Comparison of ENCODE assay signal across 25 mouse cellular contexts in the genomic region with DNA sequence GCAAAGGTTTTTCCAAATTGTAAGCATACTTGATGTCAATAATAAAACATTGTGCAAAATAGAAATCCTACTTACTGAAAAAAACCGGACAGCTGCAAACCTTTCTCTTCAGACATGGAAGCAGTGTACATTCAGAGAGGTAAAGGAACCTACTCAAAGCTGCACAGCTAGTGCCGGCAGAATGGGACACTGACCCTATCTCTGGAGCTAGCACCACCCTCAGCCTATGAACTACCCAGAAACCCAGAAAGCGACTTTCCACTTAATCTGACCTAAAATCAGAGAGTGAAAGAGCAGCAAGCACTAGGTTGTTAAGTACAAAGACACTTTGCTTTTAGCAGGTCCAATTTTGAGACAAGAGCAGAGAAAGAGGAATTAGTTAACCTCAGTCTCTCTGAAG.
"Had no signal": no experiment of that assay in that cellular context is flagged by ENCODE, and none has a peak within 500 bp of the region (broad histone marks: within the 10 kb centered on the region; RNA-seq: fewer than 3 reads in every experiment).

No protein-coding gene starts in this region.

- H3K27me3 ChIP-seq: heart, embryonic 13.5 days; heart, embryonic 15.5 days; hindbrain, embryonic 12.5 days; intestine, embryonic 15.5 days; limb, embryonic 12.5 days; liver, embryonic 13.5 days had no signal

- DNase-seq: gastrocnemius, adult 2 months; gastrocnemius, postnatal 10 days; gastrocnemius, postnatal 25 days; heart, adult 2 months; heart, postnatal 14 days; heart, postnatal 4 days; kidney, adult 18-20 months; kidney, adult 8-10 months; kidney, postnatal 10 days; kidney, postnatal 25 days; kidney, postnatal 4 days; liver, embryonic 13.5 days had no signal

- ATAC-seq: hindbrain, embryonic 16.5 days; inflammation-experienced regulatory T-cells, adult 6 months; intestine, embryonic 15.5 days; intestine, postnatal 0 days had no signal

- H3K27ac ChIP-seq: gastrocnemius, adult 2 months; heart, adult 2 months; heart, embryonic 13.5 days; heart, embryonic 15.5 days; hindbrain, embryonic 10.5 days; hindbrain, embryonic 14.5 days; intestine, embryonic 15.5 days; layer of hippocampus, adult 2 months; left cerebral cortex, adult 2 months; limb, embryonic 10.5 days; limb, embryonic 12.5 days; liver, embryonic 13.5 days had no signal

- H3K4me2 ChIP-seq: heart, embryonic 13.5 days; heart, embryonic 15.5 days; hindbrain, embryonic 12.5 days; hindbrain, embryonic 14.5 days; intestine, embryonic 15.5 days; limb, embryonic 12.5 days; liver, embryonic 13.5 days had no signal

- H3K4me3 ChIP-seq: gastrocnemius, adult 2 months; heart, adult 2 months; heart, embryonic 13.5 days; heart, embryonic 15.5 days; hindbrain, embryonic 10.5 days; hindbrain, embryonic 12.5 days; intestine, embryonic 15.5 days; layer of hippocampus, adult 2 months; left cerebral cortex, adult 2 months; limb, embryonic 10.5 days; limb, embryonic 12.5 days; liver, embryonic 13.5 days had no signal

- H3K4me1 ChIP-seq: heart, embryonic 15.5 days; intestine, embryonic 15.5 days; limb, embryonic 10.5 days; limb, embryonic 12.5 days had no signal

- H3K9me3 ChIP-seq: heart, embryonic 13.5 days; heart, embryonic 15.5 days; hindbrain, embryonic 10.5 days; hindbrain, embryonic 12.5 days; intestine, embryonic 15.5 days; limb, embryonic 10.5 days; limb, embryonic 12.5 days; liver, embryonic 13.5 days had no signal

- H3K9ac ChIP-seq: heart, embryonic 13.5 days; heart, embryonic 15.5 days; hindbrain, embryonic 12.5 days; hindbrain, embryonic 14.5 days; intestine, embryonic 15.5 days; limb, embryonic 12.5 days; liver, embryonic 13.5 days had no signal
